Mouse (Mus musculus): ENCODE data around the gene Fam111a.

- TF ChIP-seq POLR2A (IDR thresholded peaks at IDR 0.05; ENCODE audit: insufficient read depth, low read depth, low read length) (no peak), CTCF (IDR thresholded peaks at IDR 0.05; ENCODE audit: insufficient read depth, low read depth, low read length) (no peak)
These were observed 27.2 kb downstream of the Fam111a start for GRCm38 (mm10) chr19:12572614-12573265.

Measured in olfactory bulb, adult 2 months (tissue).